ENCODE assay signal across 10 mouse cellular contexts in genomic region chr6:114987966-114988618, GRCm38 (mm10). TPM values are rescaled to one million over a fixed set of nuclear protein-coding genes. Genes with fewer than 3 reads are reported as not detected.
A peak's percentile ranks its signal among the peaks of the same experiment; 100 is the strongest.
DNase-seq lines count a peak whose midpoint lies in the region; ATAC-seq lines count a peak whose summit lies in the region.
"Had no signal": no experiment of that assay in that cellular context is flagged by ENCODE, and none has a peak within 500 bp of the region (broad histone marks: within the 10 kb centered on the region; RNA-seq: fewer than 3 reads in every experiment).

No protein-coding gene starts in this region.

- H3K36me3 ChIP-seq in hindbrain, embryonic 13.5 days: no peaks in the 10 kb centered on the region
- no peaks in the 10 kb centered on the region for H3K36me3 ChIP-seq in hindbrain, embryonic 16.5 days (ENCODE audit: control insufficient read depth, insufficient read depth, low read length)
- no peaks in the 10 kb centered on the region for H3K36me3 ChIP-seq in intestine, embryonic 15.5 days
- no peaks in the 10 kb centered on the region for H3K36me3 ChIP-seq in limb, embryonic 13.5 days
- no peaks in the 10 kb centered on the region for H3K36me3 ChIP-seq in stomach, embryonic 15.5 days

- H3K27me3 ChIP-seq in hindbrain, embryonic 13.5 days: no peaks in the 10 kb centered on the region
- no peaks in the 10 kb centered on the region for H3K27me3 ChIP-seq in hindbrain, embryonic 16.5 days (replicated peaks; ENCODE audit: control insufficient read depth, insufficient read depth, low read length)
- H3K27me3 ChIP-seq in intestine, embryonic 15.5 days (replicated peaks): no peaks in the 10 kb centered on the region
- H3K27me3 ChIP-seq in limb, embryonic 13.5 days: no peaks in the 10 kb centered on the region
- no peaks in the 10 kb centered on the region for H3K27me3 ChIP-seq in stomach, embryonic 15.5 days (replicated peaks)

- H3K4me3 ChIP-seq in hindbrain, embryonic 13.5 days: no peak overlapping the region
- H3K4me3 ChIP-seq in hindbrain, embryonic 16.5 days (ENCODE audit: low read length): no peak overlapping the region
- H3K4me3 ChIP-seq in intestine, embryonic 15.5 days (replicated peaks): no peak overlapping the region
- no peak overlapping the region for H3K4me3 ChIP-seq in limb, embryonic 13.5 days
- H3K4me3 ChIP-seq in stomach, embryonic 15.5 days (replicated peaks): no peak overlapping the region
- H3K4me3 ChIP-seq: left cerebral cortex, adult 2 months had no signal

- 68% methylated on average over 7 of the region's 7 CpGs for WGBS in hindbrain, embryonic 13.5 days
- 47% methylated on average over 7 of the region's 7 CpGs for WGBS in hindbrain, embryonic 16.5 days
- WGBS in intestine, embryonic 15.5 days: 74% methylated on average over 6 of the region's 7 CpGs
- WGBS in limb, embryonic 13.5 days: 44% methylated on average over 7 of the region's 7 CpGs
- WGBS in stomach, embryonic 15.5 days: 61% methylated on average over 7 of the region's 7 CpGs

- H3K27ac ChIP-seq in hindbrain, embryonic 13.5 days: no peak overlapping the region
- no peak overlapping the region for H3K27ac ChIP-seq in hindbrain, embryonic 16.5 days (ENCODE audit: low read depth, low read length)
- H3K27ac ChIP-seq in intestine, embryonic 15.5 days: no peak overlapping the region; the same call in 1 of the 2 replicates
- peak overlapping the region; percentile 74 for H3K27ac ChIP-seq in limb, embryonic 13.5 days
- peak overlapping the region; percentile 93 for H3K27ac ChIP-seq in stomach, embryonic 15.5 days
- H3K27ac ChIP-seq: left cerebral cortex, adult 2 months had no signal

- no peak for DNase-seq in adrenal gland, postnatal 4 days (ENCODE audit: low spot score in 2 of 2)
- no peak for DNase-seq in ovary, adult 18-20 months (ENCODE audit: low spot score)

- no peak overlapping the region for H3K9ac ChIP-seq in hindbrain, embryonic 13.5 days
- H3K9ac ChIP-seq in hindbrain, embryonic 16.5 days (ENCODE audit: low read depth, low read length): no peak overlapping the region
- H3K9ac ChIP-seq in intestine, embryonic 15.5 days: no peak overlapping the region
- no peak overlapping the region for H3K9ac ChIP-seq in limb, embryonic 13.5 days
- no peak overlapping the region for H3K9ac ChIP-seq in stomach, embryonic 15.5 days

- H3K9me3 ChIP-seq in hindbrain, embryonic 13.5 days: no peaks in the 10 kb centered on the region
- H3K9me3 ChIP-seq in hindbrain, embryonic 16.5 days (ENCODE audit: control insufficient read depth, low read length): no peaks in the 10 kb centered on the region
- no peaks in the 10 kb centered on the region for H3K9me3 ChIP-seq in intestine, embryonic 15.5 days
- H3K9me3 ChIP-seq in limb, embryonic 13.5 days: no peaks in the 10 kb centered on the region
- H3K9me3 ChIP-seq in stomach, embryonic 15.5 days: no peaks in the 10 kb centered on the region

- peak; percentile 39; the same call in 1 of the 2 replicates for ATAC-seq in hindbrain, embryonic 13.5 days (ENCODE audit: low FRiP score)
- ATAC-seq in hindbrain, embryonic 16.5 days: no peak
- peak; percentile 86 for ATAC-seq in intestine, embryonic 15.5 days
- ATAC-seq in limb, embryonic 13.5 days (ENCODE audit: low FRiP score, low read depth): peak; percentile 25; the same call in 1 of the 2 replicates
- ATAC-seq in stomach, embryonic 15.5 days (ENCODE audit: insufficient read depth, low FRiP score, low read depth): peak; percentile 81
- no peak for ATAC-seq in megakaryocyte, adult 5-6 weeks (ENCODE audit: poor library complexity, severe bottlenecking)

- H3K4me1 ChIP-seq in hindbrain, embryonic 13.5 days (replicated peaks): peaks cover 7% of the 10 kb centered on the region; the same call in 1 of the 2 replicates
- no peaks in the 10 kb centered on the region for H3K4me1 ChIP-seq in hindbrain, embryonic 16.5 days (ENCODE audit: control insufficient read depth, insufficient read depth, low read depth, low read length)
- H3K4me1 ChIP-seq in intestine, embryonic 15.5 days (replicated peaks): 0 out of 2 replicates have a peak, but pooled peaks cover under 1% of the 10 kb centered on the region
- peaks cover 48% of the 10 kb centered on the region for H3K4me1 ChIP-seq in limb, embryonic 13.5 days
- 0 out of 2 replicates have a peak, but pooled peaks cover 5% of the 10 kb centered on the region for H3K4me1 ChIP-seq in stomach, embryonic 15.5 days

- no peak overlapping the region for H3K4me2 ChIP-seq in hindbrain, embryonic 13.5 days
- H3K4me2 ChIP-seq in hindbrain, embryonic 16.5 days (ENCODE audit: low read length): no peak overlapping the region
- H3K4me2 ChIP-seq in intestine, embryonic 15.5 days (replicated peaks): no peak overlapping the region
- H3K4me2 ChIP-seq in limb, embryonic 13.5 days (replicated peaks): no peak overlapping the region
- no peak overlapping the region for H3K4me2 ChIP-seq in stomach, embryonic 15.5 days
- H3K4me2 ChIP-seq: midbrain, embryonic 11.5 days had no signal

RNA-seq across cellular contexts. Expression of gene Vgll4, which starts 18.3 kb away (rescaled TPM):
- 62.4 and 65.9 TPM in 2 replicates for polyA plus RNA-seq in hindbrain, embryonic 13.5 days (2015; fragmentation: Nextera tagmentation; extraction: Ambion mirVana)
- 60.2 and 62.0 TPM in 2 replicates for polyA plus RNA-seq in hindbrain, embryonic 16.5 days (2015; fragmentation: Nextera tagmentation; extraction: Ambion mirVana)
- 74.8 and 76.0 TPM in 2 replicates for polyA plus RNA-seq in intestine, embryonic 15.5 days (2015; fragmentation: Nextera tagmentation; extraction: Ambion mirVana)
- 154 and 156 TPM in 2 replicates for polyA plus RNA-seq in limb, embryonic 13.5 days (2015; fragmentation: Nextera tagmentation; extraction: Ambion mirVana)
- 80.5 and 87.0 TPM in 2 replicates for polyA plus RNA-seq in stomach, embryonic 15.5 days (2015; fragmentation: Nextera tagmentation; extraction: Ambion mirVana)
- total RNA-seq in adrenal gland, postnatal 4 days (2021): 10 to 100 TPM; 57.6 to 59.9 TPM
- total RNA-seq in megakaryocyte, adult 5-6 weeks (2015): 9.4 and 9.7 TPM in 2 replicates
- 26.4 and 29.7 TPM in 2 replicates for total RNA-seq in megakaryocyte, adult 5-6 weeks (2017)

RNA-seq across cellular contexts. Expression of gene Tamm41, which starts 49.6 kb away (rescaled TPM):
- polyA plus RNA-seq in hindbrain, embryonic 13.5 days (2015; fragmentation: Nextera tagmentation; extraction: Ambion mirVana): 49.6 and 50.8 TPM in 2 replicates
- 46.7 and 48.6 TPM in 2 replicates for polyA plus RNA-seq in hindbrain, embryonic 16.5 days (2015; fragmentation: Nextera tagmentation; extraction: Ambion mirVana)
- 60.1 and 61.6 TPM in 2 replicates for polyA plus RNA-seq in intestine, embryonic 15.5 days (2015; fragmentation: Nextera tagmentation; extraction: Ambion mirVana)
- 68.9 and 74.8 TPM in 2 replicates for polyA plus RNA-seq in limb, embryonic 13.5 days (2015; fragmentation: Nextera tagmentation; extraction: Ambion mirVana)
- 52.6 and 54.9 TPM in 2 replicates for polyA plus RNA-seq in stomach, embryonic 15.5 days (2015; fragmentation: Nextera tagmentation; extraction: Ambion mirVana)
- total RNA-seq in adrenal gland, postnatal 4 days (2021): 10 to 100 TPM; 31.2 to 31.8 TPM
- 22.9 and 24.9 TPM in 2 replicates for total RNA-seq in megakaryocyte, adult 5-6 weeks (2015)
- total RNA-seq in megakaryocyte, adult 5-6 weeks (2017): 29.5 and 31.2 TPM in 2 replicates

Comparison
In these comparisons a context has a peak if more than half of its experiments do, and no peak if none do; other contexts are left out.
1. ATAC-seq: peak in hindbrain, embryonic 13.5 days (single experiment), intestine, embryonic 15.5 days (single experiment), limb, embryonic 13.5 days (single experiment) and stomach, embryonic 15.5 days (single experiment); none in hindbrain, embryonic 16.5 days (single experiment) and megakaryocyte, adult 5-6 weeks (single experiment).
2. H3K27ac ChIP-seq: peak in limb, embryonic 13.5 days (single experiment) and stomach, embryonic 15.5 days (single experiment); none in hindbrain, embryonic 13.5 days (single experiment), hindbrain, embryonic 16.5 days (single experiment) and intestine, embryonic 15.5 days (single experiment).